Mouse (Mus musculus): Measurements from ENCODE around the gene Cyp4b1.
A peak's percentile ranks its signal among the peaks of the same experiment; 100 is the strongest.
"Not testable (repeated sequence)": the region's sequence is repeated elsewhere in the genome, so short reads cannot be mapped to it uniquely, and the experiment has no call there.

Gene Cyp4b1

DNA sequence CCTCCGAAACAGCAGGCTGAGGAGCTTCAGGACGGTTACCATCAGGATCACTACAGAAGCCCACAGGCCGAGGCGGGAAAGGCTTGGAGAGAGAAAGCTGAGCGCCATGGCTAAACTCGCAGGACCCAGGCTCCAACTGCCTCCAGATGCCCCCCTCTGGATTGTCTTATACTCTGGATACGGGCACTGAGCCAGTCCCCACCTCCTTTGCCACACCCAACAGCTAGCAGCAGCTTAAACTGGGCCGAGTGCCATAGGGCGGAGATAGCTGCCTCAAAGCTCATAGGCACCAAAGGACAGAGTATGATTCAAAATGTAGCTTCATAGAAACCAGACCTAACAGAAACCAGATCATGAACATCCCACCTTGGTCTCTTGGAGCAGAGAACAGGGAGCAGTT lies at the start of gene Cyp4b1:
Gene Cyp4b1, minus strand, starts transcription at position 144 of the 400 bp plus-strand sequence.
- peak; percentile 84 for DNase-seq

DNA sequence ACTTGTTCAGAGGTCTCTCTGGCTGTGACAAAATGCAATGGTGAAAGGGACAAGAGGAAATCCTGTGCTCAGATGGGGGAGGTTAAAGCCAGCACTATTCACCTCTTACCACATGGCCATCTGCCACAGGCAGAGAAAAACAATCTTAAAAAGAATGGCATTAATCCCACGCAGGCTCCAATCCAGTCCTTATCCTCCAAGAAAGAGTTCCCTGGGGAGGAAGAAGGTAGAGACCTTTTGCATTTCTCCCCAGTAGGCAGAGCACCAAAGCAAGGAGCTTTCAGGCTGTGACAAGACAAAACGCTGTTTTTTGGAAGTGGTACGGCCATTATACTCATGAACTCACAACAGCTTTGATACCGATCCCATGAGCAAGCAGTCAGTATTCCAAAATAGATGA lies 38.8 kb upstream of the Cyp4b1 start:
- DNase-seq, result no peak

DNA sequence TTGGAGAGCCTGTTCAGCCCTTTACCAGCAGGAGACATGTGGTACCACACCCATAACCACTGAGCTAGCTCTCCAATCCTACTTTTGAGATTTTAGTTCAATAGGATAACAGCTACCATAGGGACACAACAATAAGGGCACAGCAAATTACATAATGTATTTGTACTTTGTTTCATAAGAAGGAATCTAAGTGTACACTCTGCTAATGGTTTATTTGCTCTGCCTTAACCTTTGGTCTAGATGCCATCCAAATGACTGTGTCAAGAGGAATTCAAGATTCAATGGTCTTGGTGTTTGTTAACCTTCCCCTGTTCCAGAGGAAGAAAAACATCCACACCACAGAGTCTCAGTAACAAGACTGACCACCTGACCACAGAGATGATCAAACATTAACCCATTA lies 11.7 kb upstream of the Cyp4b1 start:
- DNase-seq, result no peak

DNA sequence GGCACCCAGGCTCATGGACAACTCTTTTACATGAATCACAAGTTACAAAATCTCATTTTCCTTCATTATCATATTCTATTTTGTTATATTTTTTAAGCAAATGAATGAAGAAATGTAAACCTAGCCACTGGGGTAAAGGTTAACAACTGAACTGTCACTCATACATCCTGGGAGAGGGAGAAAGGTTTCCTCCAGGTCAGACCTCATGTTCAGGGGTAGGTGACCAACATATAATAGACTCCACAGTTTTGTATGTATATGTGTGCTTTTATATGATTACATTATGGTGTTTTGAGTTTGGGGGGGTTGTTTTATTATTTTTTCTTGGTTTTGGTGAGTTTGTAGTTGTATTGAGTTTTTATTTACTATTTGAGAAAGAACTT lies 10.3 kb upstream of the Cyp4b1 start:
- no peak for DNase-seq

DNA sequence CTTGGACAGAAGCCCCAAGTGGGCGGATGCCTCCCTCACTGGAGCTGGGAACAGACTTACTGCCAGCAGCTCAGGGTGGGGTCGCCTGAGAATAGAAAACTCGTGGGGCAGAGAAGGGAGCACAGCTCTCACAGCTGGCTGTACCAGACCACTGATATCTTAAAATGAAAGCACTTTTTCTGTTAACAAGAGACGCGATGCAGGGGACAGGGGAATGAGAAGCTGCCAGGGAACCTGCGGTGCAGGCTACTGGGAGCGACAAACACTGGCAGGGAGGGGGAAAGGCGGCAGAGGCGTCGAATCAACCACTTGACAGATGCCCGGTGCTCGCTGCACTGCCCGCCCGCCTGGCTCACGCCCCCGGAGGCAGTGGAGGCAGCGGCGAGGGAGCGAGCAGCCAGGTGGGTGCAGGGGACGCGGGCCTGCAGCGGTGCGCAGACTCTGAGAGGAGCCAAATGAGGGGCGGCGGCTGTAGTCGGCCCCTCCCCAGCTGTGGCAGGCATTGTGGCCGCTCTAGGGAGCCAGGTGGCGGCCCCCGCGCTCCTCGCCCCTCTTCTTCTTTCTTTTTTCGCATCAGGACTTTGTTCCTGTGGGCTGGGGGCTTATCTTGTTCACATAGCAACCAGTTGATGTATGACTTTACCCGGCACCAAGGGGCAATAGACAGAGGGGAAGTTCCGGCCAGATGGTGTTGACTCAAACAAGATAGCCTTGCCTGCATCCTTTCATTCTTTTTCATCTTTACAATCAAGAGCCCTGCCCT lies 9.8 kb upstream of the Cyp4b1 start:
- peak; percentile 74 for DNase-seq

DNA sequence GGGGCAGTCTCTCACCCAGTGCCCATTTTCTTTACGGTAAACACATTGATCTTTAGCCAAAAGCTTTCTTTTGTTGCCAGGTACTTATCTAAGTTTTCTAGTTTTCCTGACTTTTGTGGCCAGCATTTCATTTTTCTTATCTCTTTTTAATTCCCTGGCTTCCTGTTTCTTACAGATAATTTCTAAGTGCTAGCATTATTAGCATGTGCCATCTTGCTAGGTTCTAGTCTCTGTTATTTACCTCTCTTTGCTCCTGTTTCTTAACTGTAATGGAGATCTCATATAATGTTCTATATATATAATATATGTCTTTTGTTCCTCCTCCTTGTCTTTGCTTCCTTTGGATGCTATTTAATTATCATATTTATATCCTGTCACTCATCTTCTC lies 9.0 kb upstream of the Cyp4b1 start:
- not testable (repeated sequence) for DNase-seq

DNA sequence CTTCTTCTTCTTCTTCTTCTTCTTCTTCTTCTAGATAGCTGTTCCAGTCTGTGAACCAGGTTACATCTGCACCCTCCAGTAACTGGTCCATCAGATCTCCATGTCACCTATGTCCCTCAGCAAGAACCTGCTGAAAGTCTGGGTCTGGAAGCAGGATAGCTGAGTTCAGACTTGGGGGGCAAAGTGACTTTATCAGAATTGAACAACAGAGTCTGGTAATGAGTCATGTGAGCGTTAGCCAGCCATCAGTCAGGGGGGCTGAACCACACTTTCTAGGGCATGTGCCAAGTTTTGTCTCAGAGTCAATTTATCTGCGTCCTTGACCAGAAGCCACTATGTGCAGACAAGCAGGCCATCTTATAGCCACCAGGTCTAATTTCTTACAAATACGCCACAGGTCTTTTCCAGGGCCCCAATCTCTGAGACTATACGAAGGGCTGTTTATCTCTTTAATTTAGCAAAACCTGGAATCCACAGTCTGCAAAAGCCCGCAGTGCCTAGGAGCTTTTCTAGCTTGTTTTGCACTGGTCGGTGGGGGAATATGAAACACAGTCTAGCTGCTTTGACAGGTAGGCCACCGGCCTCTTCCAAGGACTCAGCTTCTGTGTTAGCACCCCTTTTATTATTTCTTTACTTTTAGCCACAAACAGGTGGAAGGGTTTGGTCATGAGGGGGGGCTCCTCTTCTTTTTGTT lies 8.5 kb upstream of the Cyp4b1 start:
- DNase-seq, result not testable (repeated sequence)

DNA sequence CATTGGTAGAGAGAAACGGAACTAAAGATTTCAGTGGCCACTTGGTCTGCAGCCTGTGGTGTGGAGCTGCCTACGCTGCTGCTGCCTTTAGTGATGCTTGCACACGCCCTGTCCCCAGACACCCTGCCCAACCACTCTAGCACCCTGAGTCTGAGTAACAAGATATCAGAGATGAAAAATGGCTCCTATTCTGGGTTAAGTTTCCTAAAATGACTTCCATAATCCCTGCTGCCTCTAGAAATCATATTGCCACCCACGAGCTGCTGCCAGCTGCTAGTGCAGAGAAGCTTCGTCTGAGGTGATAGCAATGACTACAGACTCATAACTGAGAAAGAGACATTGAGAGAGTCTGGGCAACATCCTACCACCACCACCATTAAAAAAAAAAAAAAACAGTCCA lies 3.3 kb upstream of the Cyp4b1 start:
- DNase-seq, result no peak

DNA sequence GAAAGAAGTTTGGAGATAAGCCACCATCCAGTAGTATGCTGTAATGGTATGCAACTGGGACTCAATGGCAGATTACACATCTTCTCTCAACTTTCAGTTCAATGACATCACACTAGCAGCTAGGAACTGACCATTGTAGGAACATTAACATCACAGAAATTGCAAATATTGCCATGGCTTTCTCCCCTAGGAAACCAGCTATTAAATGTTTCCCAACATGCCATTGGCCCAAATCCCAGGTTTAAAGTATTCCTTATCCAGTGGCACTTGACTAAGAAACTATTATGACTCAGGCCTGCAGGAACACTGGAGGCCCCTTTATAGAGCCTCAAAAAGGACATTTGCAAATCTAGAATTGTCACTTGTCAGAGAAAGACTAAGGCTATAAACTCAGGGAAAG lies 1.8 kb upstream of the Cyp4b1 start:
- no peak for DNase-seq

DNA sequence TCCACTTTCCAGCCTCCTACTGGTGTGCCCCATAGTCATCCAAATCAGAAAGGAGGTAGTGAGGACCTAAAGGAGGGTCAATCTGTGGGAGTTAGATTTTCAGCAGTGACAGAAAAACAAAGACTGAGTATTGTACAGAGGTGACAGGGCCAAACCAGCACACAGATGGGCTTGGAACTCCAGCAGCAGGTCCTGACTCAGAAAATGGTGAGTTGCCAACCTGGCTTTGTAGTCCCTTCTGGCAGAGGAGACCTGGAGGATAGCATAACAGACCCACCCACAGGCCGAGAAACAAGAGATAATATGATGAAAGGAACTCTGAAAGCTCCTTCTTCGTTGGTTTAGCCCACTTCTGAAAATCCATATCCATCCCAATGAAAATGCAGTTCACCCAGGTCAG lies 1.2 kb upstream of the Cyp4b1 start:
- no peak for DNase-seq

DNA sequence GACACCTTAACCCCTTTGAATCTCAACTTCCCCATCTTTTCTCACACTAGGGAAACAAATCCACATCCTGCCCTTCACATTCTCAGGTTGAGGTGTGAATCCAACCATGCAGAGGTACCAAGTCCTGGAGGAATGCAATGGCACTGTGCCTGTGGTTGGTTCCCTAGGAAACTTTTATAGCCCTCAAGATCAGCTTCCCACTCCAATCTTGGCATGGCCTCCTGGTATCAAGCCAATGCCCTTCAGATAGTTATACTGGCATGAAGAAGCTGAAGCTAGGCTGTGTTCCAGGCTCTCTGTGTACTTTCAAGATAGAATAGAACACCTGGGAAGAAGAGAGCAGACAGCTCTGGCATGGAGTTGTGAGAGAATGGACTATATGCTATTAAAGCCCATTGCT lies 2.2 kb downstream of the Cyp4b1 start:
- DNase-seq, result peak; percentile 84

DNA sequence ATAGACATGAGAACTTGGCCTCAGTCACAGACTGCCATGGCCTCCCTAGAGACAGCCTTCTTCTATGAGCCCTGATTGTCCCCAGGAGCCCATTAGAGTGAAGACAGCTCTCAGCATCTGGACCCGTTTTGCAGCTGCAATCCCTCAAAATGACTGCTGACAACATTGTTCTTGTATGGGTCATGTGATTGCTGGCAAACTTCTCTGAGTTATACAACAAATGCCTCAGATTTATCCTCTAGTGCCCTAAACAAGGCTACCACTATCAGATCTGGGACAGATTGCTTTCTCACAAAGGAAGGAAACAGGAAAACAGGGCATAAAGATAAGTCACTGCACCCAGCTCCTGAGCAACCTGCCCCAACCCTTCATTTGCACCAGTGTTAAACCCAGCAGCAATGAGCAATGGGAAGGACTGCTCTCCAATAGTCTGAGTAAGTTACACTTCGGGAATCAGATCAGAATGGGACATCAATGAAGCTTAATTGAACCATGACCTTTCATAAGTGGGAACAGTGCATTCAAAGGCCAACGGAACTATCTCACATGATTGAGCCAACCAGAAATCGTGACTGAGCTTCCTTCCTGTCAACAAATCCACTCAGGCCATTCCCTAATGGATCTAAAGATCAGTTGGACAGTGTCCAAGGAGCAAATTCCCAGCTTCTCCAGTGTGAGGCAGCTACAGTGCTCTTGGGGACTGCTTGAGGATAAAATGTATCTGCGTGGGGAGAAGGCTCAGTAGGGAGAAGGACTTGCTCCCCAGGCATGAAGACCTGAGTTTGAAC lies 4.4 kb downstream of the Cyp4b1 start:
- peak; percentile 66 for DNase-seq

DNA sequence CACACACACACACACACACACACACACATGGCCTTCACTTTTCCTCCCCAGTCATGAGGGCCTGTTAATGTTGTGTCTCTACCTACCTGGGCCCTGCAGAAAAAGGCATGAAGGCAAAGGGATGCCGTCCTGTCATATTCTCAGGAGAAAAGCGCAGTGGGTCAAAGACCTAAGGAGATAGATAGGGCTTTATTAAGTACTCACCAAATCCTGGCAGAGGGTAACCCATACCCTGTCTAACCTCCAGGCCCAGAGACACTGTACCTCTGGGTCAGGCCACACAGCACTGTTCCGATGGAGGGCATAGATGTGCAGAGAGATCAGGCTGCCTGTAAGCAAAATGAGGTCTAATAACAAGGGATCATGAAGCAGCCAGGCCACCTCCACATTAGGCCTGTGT lies 22.0 kb downstream of the Cyp4b1 start:
- DNase-seq, result not testable (repeated sequence)

DNA sequence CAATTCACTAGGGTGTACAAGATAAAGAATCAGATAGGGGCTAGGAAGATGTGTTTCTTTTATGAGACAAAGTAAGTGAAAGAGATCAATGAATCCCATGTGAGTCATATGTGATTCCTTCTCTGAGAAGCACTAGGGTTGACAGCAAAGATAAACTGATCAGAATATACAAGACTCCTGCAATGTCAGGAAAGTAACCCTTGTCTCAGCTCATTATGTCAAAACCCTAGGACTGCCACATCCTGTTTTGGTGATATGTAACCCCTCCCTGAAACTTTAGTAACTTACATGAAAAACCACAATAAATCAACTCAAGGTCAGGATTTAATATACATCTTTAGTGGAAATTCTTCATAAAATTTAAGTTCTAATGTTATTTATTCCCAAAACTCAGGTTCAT lies 33.5 kb downstream of the Cyp4b1 start:
- DNase-seq, result no peak

DNA sequence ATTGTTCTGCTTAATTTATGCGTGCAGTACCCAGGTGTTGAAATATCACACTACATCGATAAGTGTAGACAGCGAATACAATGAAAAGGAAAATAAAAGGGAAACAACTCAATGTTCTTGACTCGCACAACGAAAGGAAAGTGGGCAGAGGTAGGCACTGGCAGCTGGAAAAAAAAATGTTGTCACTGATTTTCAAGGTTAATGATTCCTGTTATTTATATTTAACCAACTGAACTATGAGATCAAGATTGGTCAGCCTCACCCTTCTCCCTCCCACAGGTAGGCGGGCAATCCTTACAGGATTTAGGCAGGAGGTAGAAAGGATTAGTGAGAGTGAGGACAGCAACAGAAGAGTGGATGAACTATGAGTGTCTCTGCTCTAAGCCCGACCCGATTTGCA lies 46.9 kb downstream of the Cyp4b1 start, which contains the start of gene Cyp4a32:
Gene Cyp4a32, plus strand, starts transcription at position 359 of the 400 bp plus-strand sequence.
- not testable (repeated sequence) for DNase-seq

DNA sequence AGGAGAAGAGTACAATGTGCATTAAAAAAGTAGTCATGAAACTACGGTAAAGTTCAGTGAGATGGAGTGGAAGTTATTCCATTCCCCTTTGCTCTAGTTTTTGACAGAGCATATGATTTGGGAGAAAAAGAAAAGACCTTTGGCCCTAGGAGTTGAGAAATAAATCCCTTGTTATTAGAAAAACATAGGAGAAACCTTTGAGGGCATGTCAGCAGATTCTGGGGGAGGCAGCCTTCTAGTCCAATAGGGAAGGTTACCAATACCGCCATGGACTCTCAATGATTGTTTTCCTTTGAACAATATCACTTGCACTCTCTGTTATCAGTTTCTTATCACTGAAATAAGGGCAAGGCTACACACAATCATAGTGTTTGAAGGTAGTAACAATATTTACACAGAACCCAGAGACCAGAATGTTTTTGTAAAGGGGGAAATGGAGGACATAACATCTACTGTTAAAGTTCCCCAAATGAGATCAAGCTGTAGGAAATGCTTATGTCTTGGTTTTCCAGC lies 50.6 kb downstream of the Cyp4b1 start:
- DNase-seq, result no peak

DNA sequence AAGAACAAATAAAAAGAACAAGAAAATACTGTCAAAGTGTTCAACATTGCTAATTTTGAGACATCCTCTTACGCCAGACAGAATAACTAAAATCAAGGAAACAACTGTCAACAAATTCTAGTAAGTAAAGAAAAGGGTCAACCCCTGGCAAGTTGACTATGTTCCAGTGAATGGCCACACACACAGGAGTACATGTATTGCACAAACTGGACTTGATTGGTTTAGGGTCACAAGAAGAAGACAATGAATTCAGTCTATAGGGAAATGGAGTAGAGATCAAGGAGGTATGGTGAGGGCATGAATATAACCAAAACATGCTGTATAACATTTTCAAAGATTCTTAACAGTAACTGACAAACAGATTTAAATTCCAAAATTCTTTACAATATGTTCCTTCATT lies 51.2 kb downstream of the Cyp4b1 start:
- DNase-seq, result no peak

DNA sequence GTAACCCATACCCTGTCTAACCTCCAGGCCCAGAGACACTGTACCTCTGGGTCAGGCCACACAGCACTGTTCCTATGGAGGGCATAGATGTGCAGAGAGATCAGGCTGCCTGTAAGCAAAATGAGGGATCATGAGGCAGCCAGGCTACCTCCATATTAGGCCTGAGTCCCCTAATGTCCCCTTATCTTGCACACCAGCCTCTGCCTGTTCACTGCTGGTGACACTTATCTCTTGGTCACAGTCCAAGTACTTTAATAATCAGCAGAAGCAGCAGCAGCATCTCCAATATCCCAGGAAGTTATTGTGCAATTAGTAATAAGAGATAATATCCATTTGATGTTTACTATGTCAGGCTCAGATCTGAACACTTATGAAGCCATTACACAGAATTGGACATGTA lies 64.5 kb downstream of the Cyp4b1 start:
- DNase-seq, result no peak

DNA sequence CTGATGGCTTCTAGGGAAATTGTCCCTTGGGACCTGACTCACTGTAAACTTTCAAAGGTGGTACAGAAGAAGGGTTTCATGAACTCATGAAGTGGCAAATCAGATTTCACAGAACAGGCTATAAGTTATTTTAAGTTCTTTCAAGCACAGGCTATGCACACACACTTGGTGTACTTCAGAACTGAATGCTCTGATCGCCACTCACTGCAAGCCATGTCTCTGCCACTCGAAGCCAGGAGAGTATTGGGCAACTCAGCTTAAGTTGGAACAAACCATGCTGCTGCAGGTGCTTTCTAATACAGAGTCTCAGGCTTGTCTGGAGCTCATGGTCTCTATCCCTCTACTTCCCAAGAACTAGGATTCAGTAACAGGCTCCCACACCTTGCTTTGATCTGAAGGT lies 71.7 kb downstream of the Cyp4b1 start:
- DNase-seq, result no peak

DNA sequence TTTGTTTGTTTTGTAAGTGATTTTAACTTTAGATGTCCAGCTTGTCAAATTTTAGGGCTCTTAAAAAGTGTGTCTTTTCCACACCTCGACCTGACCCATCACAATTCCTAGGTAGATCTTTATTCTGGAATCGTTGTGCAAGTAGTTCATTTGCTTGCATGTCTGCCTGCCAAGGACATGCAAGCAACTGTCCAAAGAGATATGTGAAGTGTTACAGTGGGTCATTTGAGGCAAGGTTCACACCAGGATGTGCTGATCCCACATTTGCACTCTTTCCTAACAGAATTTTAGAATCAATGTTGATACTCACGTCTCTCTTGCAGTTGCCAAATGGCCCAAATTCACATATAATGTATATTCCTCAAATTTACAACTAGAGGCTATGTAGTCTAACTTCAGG lies 72.3 kb downstream of the Cyp4b1 start:
- no peak for DNase-seq

Data from kidney, adult 18-20 months (tissue).